Mouse (Mus musculus): ENCODE measurements around the gene Atp6v1d. TPM values are rescaled to one million over a fixed set of nuclear protein-coding genes. Genes with fewer than 3 reads are reported as not detected.

Gene Atp6v1d
- total RNA-seq, 2 experiments from 2014 or later, result 81.1 to 83.5 TPM

- DNase-seq, result no peak
- intact Hi-C loops (cut with DNase I), result no loop called here
Observed at GRCm38 (mm10) chr12:78801836-78802235, 59.6 kb downstream of the Atp6v1d start.

- intact Hi-C loops (cut with DNase I), result no loop called here
- no peak for DNase-seq
Observed at GRCm38 (mm10) chr12:78800036-78800435, 61.4 kb downstream of the Atp6v1d start.

- intact Hi-C loops (cut with DNase I), result no loop called here
- DNase-seq, result no peak
Observed at GRCm38 (mm10) chr12:78794236-78794635, 67.2 kb downstream of the Atp6v1d start.

- no peak for DNase-seq
- intact Hi-C loops (cut with DNase I), result no loop called here
Observed at GRCm38 (mm10) chr12:78790791-78791190, 70.6 kb downstream of the Atp6v1d start.

Other genes with a start within 250 kb of the Atp6v1d start
- under 1 TPM in 1 of 2 experiments, not detected in 1; 0.17 TPM for gene Fam71d, start 170.1 kb downstream of the Atp6v1d start, total RNA-seq (2021)
- gene Mpp5, start 112.7 kb downstream of the Atp6v1d start, total RNA-seq (2021), result 10 to 100 TPM; 19.9 to 20.5 TPM
- gene Eif2s1, start 181 bp upstream of the Atp6v1d start, total RNA-seq (2021), result 10 to 100 TPM; 52.1 to 59.3 TPM
- under 1 TPM; 0.36 to 0.60 TPM for gene Plek2, start 45.3 kb upstream of the Atp6v1d start, total RNA-seq (2021)
- gene Tmem229b, start 146.0 kb upstream of the Atp6v1d start, total RNA-seq (2021), result 1 to 10 TPM; 2.6 to 5.4 TPM
- 1 to 10 TPM; 1.6 to 2.1 TPM for gene Plekhh1, start 167.5 kb upstream of the Atp6v1d start, total RNA-seq (2021)
- 1 to 10 TPM; 2.9 to 3.5 TPM for gene Pigh, start 228.0 kb upstream of the Atp6v1d start, total RNA-seq (2021)

Measured in heart, postnatal 36 days (tissue).